Mouse (Mus musculus) MN1 (cell line): ENCODE data around the gene Sergef.

ENCODE experiments used
- DNase-seq: peaks from one replicate; pipeline ENCODE4 v3.0.0-alpha.2; 2016; ENCODE audit warnings: low spot score

Sergef gene

DNA sequence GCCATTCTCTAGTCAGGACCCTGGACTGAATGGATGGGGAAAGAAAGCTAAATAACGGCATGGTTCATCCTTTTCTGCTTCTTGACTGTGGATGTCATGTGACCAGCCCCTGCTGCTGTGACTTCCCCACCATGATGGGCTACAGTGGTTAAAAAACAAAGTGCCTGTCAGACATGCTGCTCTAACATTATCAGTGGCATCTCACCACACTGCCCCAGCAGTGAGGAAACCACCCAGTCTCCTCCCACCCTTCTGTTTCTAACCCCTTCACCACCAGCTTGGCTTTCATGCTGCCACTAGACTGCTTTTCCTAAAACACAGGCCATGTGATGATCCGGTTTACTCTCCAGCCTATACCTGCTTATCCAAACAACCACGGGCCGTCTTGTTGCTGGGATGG is 140.0 kb downstream of the Sergef start:
- DNase-seq, result no peak

DNA sequence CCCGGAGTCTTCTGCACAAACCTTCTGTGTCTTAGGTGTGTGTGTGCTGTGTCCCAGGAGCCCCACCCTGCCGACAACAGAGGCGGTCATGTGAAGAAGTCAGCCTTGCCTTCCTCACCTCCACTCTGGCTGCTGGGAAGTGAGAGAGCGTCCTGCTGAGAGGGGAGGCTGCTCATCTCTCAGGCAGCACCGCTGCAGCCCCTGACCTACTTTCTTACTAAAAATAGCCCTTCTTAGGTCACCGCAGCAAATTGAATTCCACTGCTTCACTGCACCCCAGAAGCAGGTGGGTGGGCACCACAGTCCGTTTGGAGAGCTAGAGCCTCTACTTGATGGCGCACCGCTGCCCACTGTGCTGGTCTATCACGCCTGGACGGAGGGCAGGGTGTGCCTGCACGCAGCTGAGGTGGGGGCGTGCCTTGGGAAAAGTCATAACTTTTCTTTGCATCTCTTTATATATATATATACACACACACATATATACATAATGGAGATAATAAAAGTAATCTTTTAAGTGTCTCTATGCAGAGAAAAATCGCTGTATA is 147.4 kb downstream of the Sergef start:
- DNase-seq, result no peak

DNA sequence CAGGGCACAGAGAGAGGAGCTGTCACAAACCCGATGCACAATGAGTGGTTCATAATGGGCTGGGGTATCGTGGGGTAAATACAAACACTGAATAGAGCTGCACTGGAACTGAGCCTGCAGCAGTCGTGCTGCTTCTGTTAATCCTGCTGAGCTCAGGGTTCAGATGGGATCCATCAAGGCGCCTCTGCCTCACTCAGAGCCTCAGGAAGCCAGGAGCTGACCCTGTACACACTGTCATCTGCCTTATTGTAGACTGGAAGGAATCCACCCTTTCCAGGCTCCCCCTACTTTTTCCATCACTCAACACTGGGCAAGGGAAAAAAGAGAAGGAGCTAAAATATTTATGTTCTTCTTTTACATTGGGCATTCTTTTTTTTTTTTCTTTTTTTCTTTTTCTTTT is 152.3 kb downstream of the Sergef start:
- DNase-seq, result no peak

DNA sequence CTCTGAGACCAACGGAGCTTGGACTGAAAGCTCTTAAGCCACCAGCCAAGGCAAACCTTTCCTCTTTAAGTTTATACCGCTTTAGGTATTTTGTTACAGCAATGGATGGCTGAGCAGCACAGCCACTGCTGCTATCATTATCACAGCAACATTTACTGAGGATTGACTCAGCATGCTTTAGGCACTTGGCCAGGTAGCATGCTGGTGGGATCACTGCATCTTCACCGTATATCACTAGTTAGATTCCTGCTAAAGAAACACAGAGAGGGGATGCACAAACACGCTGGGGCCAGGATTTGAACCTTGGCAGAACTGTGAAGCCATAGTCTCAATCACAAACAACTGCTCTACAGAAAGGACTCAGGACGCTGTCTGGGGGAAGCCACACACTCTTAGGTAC is 152.8 kb downstream of the Sergef start:
- no peak for DNase-seq

DNA sequence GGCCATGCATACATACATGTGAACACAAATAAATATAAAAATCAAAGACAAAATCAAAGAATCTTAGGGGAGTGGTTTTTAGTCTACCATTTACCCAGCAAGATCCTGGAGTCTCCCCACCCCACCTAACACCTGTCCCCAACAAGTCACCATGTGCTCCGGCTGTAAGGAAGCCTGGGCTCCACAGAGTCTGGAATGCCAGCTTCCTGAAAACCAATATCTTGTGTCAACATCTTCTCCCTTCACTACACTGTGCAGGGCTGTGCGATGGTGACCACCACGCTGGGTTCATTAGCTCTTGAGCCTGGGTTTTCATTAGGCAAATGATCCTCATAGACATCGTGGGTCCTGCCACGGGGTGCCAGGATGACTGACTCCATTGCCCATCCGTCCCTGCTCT is 155.4 kb downstream of the Sergef start:
- DNase-seq, result no peak

DNA sequence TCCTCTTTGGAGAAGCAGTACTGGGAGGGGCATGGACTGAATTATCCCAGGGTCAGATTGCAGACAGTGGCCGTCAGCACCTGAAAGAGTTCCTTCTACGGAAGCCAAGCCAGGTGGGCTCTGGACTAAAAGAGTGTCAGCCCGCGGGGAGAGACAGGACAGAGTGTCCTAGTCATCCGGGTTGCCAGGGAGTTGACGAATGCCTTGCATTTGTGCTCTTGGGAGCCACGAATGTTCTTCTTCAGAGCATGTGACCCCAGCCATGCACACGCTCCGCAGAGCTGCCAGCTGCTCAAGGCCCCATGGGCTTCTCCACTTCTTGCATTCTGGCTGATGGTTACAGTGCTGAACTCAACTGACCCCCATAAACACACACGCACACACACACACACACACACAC is 156.6 kb downstream of the Sergef start:
- no peak for DNase-seq

DNA sequence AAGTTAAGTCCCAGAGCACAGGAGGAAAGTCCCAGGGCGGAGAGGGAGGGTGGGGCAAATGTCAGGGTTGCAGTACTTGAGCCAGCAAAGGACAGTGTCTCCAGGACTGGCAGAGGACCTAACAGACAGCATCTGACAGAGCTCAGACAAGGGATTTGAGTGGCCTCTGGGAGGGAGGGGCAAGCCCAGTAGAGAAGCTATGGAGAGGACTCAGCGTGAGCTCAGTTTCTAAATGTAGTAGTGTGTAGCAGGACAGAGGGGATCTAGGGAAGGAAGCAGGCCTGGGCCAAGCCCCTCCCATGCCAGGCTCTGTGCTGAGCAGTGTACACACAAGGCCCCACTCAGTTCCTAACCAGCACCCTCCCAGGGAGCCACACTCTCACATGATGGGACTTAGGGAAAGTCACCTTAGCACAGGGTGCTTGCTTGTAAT is 157.5 kb downstream of the Sergef start:
- DNase-seq, result peak; percentile 13

DNA sequence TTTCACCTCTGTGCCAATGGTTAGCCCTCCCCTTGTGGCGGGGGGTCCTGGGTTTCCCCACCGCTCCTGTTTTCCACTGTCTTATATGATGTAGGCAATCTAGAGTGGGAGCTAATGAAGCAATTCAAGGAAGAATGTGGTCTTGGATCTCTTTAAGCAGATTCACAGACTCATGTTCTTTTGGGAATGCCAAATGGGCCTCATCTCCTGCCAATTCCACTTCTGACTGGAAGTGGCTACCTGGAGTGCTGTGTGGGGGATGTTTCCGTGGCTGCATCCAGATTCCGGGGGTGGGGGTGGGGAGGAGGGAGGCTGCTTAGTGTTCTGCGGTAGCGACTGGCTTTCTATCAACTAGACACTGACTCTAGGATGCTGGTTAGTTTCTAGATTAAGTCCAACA is 159.8 kb downstream of the Sergef start:
- no peak for DNase-seq

DNA sequence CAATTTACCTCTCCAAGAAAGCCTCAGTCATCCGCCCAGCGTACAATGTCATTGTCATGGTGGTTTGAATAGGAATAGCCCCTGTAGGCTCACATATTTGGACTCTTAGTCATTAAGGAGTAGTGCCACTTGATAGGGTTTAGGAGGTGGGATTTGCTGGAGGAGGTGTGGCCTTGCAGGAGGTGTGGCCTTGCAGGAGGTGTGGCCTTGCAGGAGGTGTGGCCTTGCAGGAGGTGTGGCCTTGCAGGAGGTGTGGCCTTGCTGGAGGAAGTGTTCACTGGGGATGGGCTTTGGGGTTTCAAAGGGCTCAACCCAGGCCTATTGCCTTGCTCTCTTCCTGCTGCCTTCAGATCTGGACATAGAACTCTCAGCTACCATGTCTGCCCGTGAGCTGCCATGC is 162.2 kb downstream of the Sergef start:
- no peak for DNase-seq

DNA sequence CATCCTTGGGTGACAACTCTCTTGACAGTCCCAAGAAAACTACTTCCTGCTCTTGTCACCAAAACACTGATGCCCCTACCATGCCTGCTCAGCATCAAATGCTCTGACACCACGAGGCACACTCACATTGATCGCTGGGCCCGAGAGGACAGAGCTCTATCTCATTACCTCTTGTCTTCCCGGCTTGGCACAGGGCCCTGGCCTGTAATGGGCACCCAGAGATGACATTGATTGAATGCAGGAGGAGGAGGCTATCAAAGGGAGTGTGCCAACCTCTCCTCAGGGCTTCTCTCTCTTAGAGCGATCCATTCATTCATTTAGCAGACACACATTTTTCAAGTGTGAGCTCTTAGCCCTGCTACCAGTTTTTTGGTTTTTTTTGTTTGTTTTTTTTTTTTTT is 164.1 kb downstream of the Sergef start:
- DNase-seq, result peak; percentile 88

DNA sequence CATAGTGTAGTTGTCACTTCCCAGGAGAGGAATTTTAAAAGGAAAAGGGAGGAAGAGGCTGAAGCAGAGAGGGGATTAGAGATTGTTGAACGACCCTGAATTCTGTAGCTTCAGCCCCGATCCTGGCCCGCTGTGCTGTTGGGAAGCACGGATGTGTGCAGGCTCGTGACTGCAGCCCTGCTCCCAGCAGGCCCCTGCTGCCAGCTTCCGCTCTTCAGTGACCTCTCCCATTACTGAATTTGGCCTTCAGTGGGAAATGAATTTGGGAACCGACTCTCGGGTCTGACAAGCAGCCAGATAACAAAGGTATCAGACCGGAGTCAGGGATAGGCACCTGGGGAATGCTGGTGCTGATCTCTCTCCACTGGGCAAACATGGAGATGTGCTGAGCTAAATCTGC is 166.5 kb downstream of the Sergef start:
- no peak for DNase-seq

DNA sequence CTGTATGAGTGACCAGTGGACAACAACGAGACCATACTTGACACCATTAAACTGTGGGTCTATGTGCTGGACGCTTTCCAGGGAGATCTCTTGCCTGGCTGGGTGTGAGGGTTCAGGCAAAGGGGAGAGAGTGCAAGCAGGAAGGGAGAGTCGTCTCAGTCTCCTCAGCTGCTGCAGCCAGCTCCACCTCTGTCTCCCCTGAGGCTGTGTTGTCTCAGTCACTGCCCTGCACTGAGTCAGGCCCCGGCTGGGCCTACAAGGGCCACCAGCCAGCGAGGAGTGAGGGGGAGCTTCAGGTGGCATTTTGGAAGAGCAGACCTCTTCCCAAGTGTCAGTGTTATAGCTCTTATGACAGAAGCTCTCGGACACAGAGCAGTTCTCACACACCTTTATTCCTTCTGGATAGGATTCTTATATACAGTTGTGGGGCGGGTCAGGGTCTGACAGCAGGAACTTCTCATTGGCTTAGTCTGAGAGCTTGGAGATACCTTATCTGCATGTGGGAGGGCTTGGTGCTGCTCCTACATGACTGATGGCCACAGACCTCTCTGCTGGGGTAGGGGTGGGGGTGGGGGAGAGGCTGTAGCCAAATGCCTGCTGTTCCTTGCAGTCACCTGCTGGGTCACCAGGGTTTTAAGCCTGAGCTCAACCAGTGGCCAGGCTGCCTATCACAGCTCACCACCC is 168.4 kb downstream of the Sergef start:
- no peak for DNase-seq

DNA sequence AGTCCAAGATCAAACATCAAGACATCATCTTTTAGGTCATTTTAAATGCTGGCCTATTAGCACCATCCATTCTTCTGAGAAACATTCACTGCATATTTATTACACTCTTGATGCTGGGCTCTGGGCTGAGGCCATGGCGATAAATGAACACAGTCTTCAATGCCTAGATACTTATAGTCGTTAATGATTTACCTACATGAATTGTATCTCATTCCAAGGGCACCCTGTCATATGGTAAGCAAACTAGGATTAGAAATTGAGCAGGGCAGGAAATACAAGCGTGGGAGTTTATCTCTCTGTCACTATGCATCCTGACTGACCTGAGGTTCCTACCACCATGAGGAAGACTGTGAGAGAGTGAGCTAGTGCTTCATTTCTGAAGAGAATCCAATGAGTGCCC is 170.1 kb downstream of the Sergef start:
- DNase-seq, result no peak

DNA sequence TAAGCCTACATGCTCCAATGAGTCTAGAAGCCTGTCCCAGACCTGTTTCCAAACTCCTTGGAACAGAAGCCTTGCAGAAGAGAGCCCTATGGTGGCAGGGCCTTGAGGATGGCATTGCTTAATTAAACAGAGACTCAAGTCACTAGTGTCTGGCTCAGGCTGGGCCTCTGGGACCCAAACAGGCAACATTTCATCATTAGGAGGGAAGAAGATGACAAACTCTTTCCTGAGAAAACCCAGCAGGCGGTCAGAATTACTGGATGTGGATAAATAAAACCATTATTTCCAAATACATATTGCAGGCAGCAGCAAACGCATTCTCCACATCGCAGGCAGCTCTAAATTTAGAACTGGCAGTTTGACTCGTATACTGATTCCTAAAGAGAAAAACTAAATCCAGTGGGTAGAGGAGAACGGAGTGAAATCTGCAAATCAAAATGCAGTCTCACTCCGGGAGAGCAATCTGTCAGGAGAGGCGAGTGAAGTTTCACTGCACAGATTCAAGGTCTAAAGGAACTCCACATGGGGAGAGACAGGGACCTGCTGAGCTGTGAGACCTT is 173.1 kb downstream of the Sergef start:
- DNase-seq, result no peak

DNA sequence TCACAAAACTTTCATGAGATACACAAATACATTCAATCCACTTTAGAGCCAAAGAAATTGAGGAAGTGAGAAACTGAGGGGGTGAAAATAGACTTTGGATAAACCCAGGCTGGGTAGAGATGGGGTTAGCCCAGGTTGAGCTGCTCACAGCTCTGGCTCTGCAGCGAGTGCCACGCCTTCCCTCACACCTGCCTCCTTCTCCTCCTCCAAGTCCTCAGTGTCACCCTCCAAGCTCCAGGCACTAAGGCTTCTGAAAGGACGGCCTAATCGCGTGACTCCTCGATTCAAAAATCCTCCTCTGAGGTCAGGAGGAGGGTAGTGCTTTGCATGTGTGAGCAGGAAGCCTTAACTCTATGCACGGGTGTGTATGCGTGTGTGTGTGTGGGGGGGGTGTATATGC is 176.5 kb downstream of the Sergef start:
- DNase-seq, result no peak

DNA sequence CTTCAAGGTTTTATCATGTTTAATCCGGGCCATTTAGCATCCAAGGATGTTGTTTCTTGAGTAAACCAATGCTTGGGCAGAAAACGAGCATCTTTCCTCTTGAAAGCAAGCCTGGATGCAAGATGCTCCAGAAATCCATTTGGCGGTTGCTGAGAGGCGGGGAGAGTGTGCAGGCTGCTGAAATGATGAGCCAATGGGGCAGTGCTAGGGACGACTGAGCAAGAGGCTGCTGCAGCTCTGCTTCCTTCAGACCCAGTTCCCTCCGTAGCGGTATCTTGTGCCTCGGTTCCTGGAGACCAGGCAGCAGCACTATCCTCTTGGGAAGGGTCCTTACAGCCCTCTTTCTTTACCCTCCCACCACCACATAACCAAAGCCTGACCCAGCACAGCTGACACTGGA is 177.3 kb downstream of the Sergef start:
- DNase-seq, result no peak

DNA sequence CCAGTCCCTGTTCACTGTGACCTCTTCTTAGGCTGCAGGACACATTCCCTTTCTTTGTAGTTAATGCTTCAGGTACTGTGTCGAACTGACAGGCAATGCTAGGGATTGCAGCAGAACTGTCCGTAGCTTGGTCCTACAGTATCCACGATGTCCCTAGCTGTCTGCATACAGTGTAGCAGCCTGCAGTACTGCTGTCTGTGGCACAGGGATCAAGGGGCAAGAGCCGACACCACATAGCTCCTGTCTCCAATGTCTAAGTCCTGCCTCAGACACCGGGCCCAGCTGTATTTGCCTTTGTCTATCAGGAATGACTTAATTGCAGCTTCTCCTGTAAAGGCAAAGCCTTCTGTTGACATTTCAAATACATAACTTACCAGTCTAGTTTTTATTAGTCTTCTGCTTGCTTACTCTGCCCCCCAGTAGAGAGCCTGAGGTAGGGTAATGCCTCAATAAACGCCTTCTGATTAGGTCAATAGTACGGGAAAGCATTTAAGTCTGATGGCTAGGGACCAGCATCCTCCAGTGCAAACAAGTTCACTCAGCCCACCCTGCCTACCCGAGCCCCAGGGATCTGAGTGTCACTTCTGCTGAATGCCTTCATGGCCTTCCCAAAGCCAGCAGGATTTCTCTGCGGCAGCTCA is 179.9 kb downstream of the Sergef start:
- DNase-seq, result no peak

DNA sequence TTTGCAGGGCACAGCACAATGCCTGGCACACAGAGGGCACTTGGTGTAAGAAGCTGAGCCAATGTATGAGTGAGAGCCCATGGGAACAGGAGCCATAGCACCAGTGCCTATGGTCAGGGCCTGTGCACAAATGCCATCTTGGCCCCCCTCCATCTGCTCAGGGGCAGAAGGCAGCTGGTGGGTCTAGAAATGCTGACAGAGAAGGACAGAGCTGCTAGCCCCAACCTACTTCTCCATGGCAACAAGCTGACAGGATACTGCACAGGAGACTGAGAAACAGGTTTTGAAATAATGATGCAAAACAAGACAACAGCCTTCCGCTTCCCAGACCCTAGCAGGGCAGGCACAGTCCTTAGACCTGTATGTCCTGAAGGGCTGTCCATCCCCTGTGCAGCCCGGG is 180.4 kb downstream of the Sergef start:
- no peak for DNase-seq

DNA sequence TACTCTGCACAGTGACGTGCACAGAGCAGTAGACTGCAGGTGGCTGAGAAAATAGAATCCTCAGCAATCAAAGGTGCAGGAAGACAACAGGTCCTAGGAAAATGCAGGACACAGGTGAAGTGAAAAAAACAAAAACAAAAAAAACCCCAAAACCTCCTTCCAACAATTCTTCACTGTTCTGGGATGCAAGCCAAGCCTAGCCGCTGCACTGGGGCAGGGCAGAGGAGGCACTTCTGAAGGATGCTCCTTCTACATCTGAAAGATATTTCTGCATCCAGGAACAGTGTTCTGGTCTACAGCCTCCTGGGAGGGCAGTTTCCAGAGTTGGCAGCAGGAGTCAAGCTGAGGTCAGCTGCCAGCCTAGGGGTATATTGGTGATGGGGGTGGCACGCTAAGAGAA is 181.7 kb downstream of the Sergef start:
- no peak for DNase-seq

DNA sequence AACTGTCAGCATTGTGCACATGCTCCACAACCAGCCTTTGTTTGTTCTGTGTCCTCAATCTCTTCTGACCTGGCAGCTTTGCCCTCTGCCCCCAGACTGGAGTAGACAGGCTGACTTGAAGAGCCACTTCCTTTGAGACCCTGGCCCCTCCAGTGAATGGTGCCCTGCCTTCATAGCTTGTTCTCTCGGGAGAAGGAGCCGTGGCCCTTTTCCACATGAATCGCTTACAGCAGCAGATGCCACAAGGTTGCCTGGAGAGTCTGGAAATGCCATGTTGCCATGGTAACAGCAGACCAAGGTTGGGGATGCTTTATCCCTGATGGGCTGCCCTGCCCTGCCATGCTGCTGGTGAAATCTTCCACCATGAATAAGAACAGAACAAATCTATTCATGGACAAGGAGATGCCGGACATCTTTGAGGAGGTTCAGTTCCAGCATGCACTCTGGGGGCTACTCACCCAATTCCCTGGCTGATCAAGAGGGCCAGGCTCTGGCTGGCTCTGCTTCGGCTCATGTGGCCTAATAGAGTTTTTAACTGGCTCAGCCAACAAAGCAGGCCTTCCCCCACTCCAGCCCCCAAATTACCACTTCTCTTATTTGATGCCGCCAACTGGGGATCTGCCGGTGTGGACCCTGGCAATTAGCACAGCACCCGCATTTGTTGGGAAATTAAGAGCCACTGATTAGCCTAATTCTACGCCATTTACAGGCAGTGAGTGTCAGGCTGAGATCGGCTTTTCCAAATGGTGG is 185.5 kb downstream of the Sergef start:
- peak; percentile 56 for DNase-seq

DNA sequence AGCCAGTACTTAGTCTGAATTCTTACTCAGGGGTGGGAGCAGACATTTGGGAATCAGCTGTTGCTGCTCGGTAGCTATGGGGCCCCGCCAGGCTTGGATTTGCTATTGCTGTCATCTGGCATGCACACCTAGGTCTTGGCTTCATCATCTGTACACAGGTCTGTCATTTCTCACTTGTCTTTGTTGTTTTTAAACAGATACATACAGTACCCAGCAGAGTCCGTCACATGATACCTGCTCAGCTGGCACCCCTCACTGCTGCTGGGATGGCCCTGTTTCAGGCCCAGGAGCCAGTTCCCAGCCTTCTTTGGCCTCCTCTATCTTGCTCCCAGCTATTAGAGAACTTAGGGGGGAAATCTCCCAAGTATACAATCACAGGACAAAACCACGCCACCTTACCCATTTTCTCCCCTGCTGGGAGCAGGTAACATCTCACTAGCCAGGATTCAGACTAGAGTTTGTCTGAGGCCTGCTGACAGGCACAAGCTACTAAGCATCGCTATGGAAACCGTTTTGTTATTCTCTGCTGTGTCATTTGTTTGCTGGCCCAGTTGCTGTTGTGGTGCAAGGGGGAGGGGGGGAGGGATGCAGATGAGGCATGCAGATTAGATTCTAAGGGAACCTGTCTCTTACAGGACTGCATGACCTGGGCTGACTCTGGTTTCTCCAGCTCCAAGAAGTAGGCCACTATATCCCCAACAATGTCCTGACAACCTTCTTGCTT is 190.5 kb downstream of the Sergef start:
- peak; percentile 59 for DNase-seq
